Mouse (Mus musculus) CD4-positive helper T cell, adult 2 months (primary cell): ENCODE data around the gene Tmem263.

ENCODE experiments used
- DNase-seq: peaks from one replicate; pipeline ENCODE4 v3.0.0-alpha.2; 2012; ENCODE audit warnings: low read depth, missing footprints, low spot score

Tmem263 gene

GRCm38 (mm10) chr10:85102247-85103084, at the start of gene Tmem263, which contains the start of gene Fhl4:
Gene Tmem263 (plus strand): TSS chr10:85102627.
Gene Fhl4 (minus strand): TSS chr10:85102495.
- DNase-seq = peak; percentile 89

- no peak for DNase-seq
Observed at GRCm38 (mm10) chr10:85054876-85055275, 47.6 kb upstream of the Tmem263 start.

- no peak for DNase-seq
Observed at GRCm38 (mm10) chr10:85071605-85072152, 30.7 kb upstream of the Tmem263 start.

- DNase-seq = no peak
Observed at GRCm38 (mm10) chr10:85101841-85102240, 586 bp upstream of the Tmem263 start.

GRCm38 (mm10) chr10:85103085-85103885, 858 bp downstream of the Tmem263 start:
- peak; percentile 14 for DNase-seq

GRCm38 (mm10) chr10:85114409-85114808, 12.0 kb downstream of the Tmem263 start:
- no peak for DNase-seq

GRCm38 (mm10) chr10:85125184-85125583, 22.8 kb downstream of the Tmem263 start:
- no peak for DNase-seq

GRCm38 (mm10) chr10:85127395-85128287, 25.2 kb downstream of the Tmem263 start, which contains the start of gene Mterf2:
Gene Mterf2 (minus strand): TSS chr10:85128027.
- DNase-seq = peak; percentile 95

GRCm38 (mm10) chr10:85128453-85128852, 26.0 kb downstream of the Tmem263 start:
- peak; percentile 40 for DNase-seq

GRCm38 (mm10) chr10:85136573-85136972, 34.1 kb downstream of the Tmem263 start:
- DNase-seq = no peak

- DNase-seq = no peak
Observed at GRCm38 (mm10) chr10:85141465-85141864, 39.0 kb downstream of the Tmem263 start.

- DNase-seq = no peak
Observed at GRCm38 (mm10) chr10:85146282-85146681, 43.9 kb downstream of the Tmem263 start.

GRCm38 (mm10) chr10:85149226-85149625, 46.8 kb downstream of the Tmem263 start:
- DNase-seq = no peak

- DNase-seq = peak; percentile 56
Observed at GRCm38 (mm10) chr10:85154195-85154594, 51.8 kb downstream of the Tmem263 start.

GRCm38 (mm10) chr10:85157451-85157850, 55.0 kb downstream of the Tmem263 start:
- no peak for DNase-seq

- no peak for DNase-seq
Observed at GRCm38 (mm10) chr10:85159989-85160619, 57.7 kb downstream of the Tmem263 start.

- peak; percentile 79 for DNase-seq
Observed at GRCm38 (mm10) chr10:85161745-85162351, 59.4 kb downstream of the Tmem263 start.

GRCm38 (mm10) chr10:85164791-85165190, 62.4 kb downstream of the Tmem263 start:
- DNase-seq = no peak

- DNase-seq = no peak
Observed at GRCm38 (mm10) chr10:85165306-85165705, 62.9 kb downstream of the Tmem263 start.
